Mouse (Mus musculus): ENCODE results near the gene Mnx1.

- TF ChIP-seq ZKSCAN1 (IDR thresholded peaks at IDR 0.05; ENCODE audit: borderline replicate concordance, low read depth, low read length) = no peak
- no peak for TF ChIP-seq EP300 (IDR thresholded peaks at IDR 0.05; ENCODE audit: low read length)
Observed at GRCm38 (mm10) chr5:29456895-29457656, 21.2 kb downstream of the Mnx1 start.

All from CH12.LX (cell line).